Mouse (Mus musculus) stomach, embryonic 16.5 days (tissue): ENCODE measurements around the gene Mboat1. TPM values are rescaled to one million over a fixed set of nuclear protein-coding genes. Genes with fewer than 3 reads are reported as not detected.

ENCODE experiments used
- ATAC-seq: fragments of 200-750 bp; cut with Nextera tagmentation; 2 replicates; pipeline ENCODE4 v1.8.0; 2017; ENCODE audit warnings: moderate number of reproducible peaks, moderate TSS enrichment; ENCODE audit not compliant: insufficient read depth, low FRiP score
- H3K27ac ChIP-seq: fragments of 300-500 bp; sonication (generic); 2 replicates; pipeline ENCODE4 v1.5.1; 2014; ENCODE audit warnings: low read length
- H3K27me3 ChIP-seq: fragments of 300-500 bp; sonication (generic); 2 replicates; pipeline ENCODE4 v1.6.1; 2014; ENCODE audit warnings: low read length, control low read depth, mixed read lengths; ENCODE audit not compliant: control insufficient read depth, insufficient read depth
- H3K36me3 ChIP-seq: fragments of 300-500 bp; sonication (generic); 2 replicates; pipeline ENCODE4 v1.6.1; 2014; ENCODE audit warnings: low read length; ENCODE audit not compliant: control insufficient read depth, insufficient read depth
- H3K4me1 ChIP-seq: fragments of 300-500 bp; sonication (generic); 2 replicates; pipeline ENCODE4 v1.6.1; 2014; ENCODE audit warnings: low read length, control low read depth, mixed read lengths; ENCODE audit not compliant: control insufficient read depth, insufficient read depth
- H3K4me2 ChIP-seq: fragments of 300-500 bp; sonication (generic); 2 replicates; pipeline ENCODE4 v1.6.1; 2014; ENCODE audit warnings: low read depth, low read length, mixed read lengths
- H3K4me3 ChIP-seq: fragments of 300-500 bp; sonication (generic); replicated peaks from 2 replicates; pipeline ENCODE4 v1.5.1; 2014; ENCODE audit warnings: mild to moderate bottlenecking, low read length
- H3K9ac ChIP-seq: fragments of 300-500 bp; sonication (generic); 2 replicates; pipeline ENCODE4 v1.6.1; 2014; ENCODE audit warnings: low read length
- H3K9me3 ChIP-seq: fragments of 300-500 bp; sonication (generic); replicated peaks from 2 replicates; pipeline ENCODE4 v1.6.1; 2016; ENCODE audit warnings: low read length, control low read depth; ENCODE audit not compliant: control insufficient read depth
- WGBS: fragments of 180-500 bp; shearing (Covaris S2); extraction: QIAGEN DNeasy Blood & Tissue Kit; methylation state at CpG from one replicate; pipeline ENCODE4 v1.1.7; 2014; 5-methylcytosine and 5-hydroxymethylcytosine counted together
- polyA plus RNA-seq: library from polyadenylated mRNA; unstranded; fragments of >200 nt; fragmentation: Nextera tagmentation; extraction: Ambion mirVana; gene quantifications from 2 replicates; pipeline ENCODE4 v1.2.1, GENCODE M21; 2015

The Mboat1 gene
- polyA plus RNA-seq, 1 experiment from 2014 or later, result 68.9 TPM

DNA sequence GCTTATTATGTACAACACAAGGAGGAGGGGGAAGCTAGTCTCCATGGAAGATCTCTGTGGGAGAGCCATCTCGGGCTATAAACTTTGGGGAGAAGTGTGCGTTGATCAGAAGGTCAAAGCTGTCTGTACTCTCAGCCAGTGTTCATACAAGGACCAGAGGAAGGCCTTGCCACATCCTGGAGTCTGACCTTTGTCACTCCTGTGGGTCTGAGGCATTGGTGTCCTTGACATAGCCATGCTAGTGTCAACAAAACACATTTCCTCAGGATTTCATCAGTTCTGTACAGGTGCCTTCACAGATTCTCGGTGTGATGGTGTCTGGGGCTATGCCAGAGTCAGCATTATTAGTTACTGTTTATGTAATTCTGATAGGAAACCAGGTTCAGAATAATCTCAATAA, 115.1 kb downstream of the Mboat1 start:
- no peak overlapping the region for H3K4me3 ChIP-seq
- no peak overlapping the region for H3K27ac ChIP-seq
- no peak overlapping the region for H3K4me2 ChIP-seq
- no peaks in the 10 kb centered on the region for H3K27me3 ChIP-seq
- no peaks in the 10 kb centered on the region for H3K36me3 ChIP-seq
- ATAC-seq, result no peak
- 79% methylated on average over 3 of the region's 3 CpGs for WGBS
- no peaks in the 10 kb centered on the region for H3K9me3 ChIP-seq
- no peak overlapping the region for H3K9ac ChIP-seq
- H3K4me1 ChIP-seq, result peaks cover 6% of the 10 kb centered on the region; the same call in 1 of the 2 replicates

DNA sequence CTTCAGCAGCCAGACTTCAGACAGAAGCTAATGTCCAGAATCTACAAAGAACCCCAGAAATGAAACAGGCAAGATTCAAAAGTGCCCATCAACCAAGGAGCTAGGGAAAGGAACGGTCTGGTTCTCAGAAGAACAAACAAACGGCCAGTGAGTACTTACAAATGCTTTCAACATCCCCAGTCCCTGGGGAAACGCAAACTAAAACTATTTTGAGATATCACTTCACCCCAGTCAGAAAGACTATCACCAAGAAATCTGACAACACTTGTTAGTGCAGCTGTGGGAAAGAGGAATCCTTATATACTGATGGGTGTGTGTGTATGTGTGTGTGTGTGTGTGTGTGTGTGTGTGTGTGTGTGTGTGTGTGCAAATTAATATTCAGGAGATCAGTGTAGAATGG, 116.4 kb downstream of the Mboat1 start:
- H3K27me3 ChIP-seq, result no peaks in the 10 kb centered on the region
- no peaks in the 10 kb centered on the region for H3K9me3 ChIP-seq
- peaks cover 6% of the 10 kb centered on the region; the same call in 1 of the 2 replicates for H3K4me1 ChIP-seq
- H3K9ac ChIP-seq, result no peak overlapping the region
- no peak for ATAC-seq
- H3K36me3 ChIP-seq, result no peaks in the 10 kb centered on the region
- WGBS, result 29% methylated on average over 3 of the region's 3 CpGs
- H3K4me2 ChIP-seq, result no peak overlapping the region
- H3K27ac ChIP-seq, result no peak overlapping the region
- no peak overlapping the region for H3K4me3 ChIP-seq

- 47% methylated on average over 5 of the region's 5 CpGs for WGBS
Observed at GRCm38 (mm10) chr13:30253636-30254264, 117.5 kb downstream of the Mboat1 start.

DNA sequence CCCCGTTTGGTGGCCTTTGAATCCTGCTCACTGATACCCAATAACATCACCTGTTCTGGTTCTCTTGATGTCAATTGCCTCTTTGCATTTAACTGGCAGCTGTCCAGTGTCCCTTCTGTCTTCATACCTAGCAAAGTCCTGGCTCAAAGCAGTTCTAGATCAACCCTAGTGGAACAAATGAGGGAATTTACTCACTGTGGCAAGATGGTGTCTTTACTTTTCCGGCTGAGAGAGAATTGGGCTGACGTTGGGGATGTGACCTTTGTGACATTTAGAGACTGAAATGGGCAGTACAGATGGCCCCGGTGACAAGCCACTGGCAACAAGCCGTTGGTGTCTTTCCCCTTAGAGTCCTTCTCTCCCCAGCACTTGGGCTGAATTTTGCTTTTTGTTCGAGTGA, 118.1 kb downstream of the Mboat1 start:
- H3K4me2 ChIP-seq, result no peak overlapping the region
- no peaks in the 10 kb centered on the region for H3K9me3 ChIP-seq
- H3K36me3 ChIP-seq, result no peaks in the 10 kb centered on the region
- 81% methylated on average over 6 of the region's 6 CpGs for WGBS
- ATAC-seq, result no peak
- H3K4me3 ChIP-seq, result no peak overlapping the region
- H3K4me1 ChIP-seq, result peaks cover 6% of the 10 kb centered on the region; the same call in 1 of the 2 replicates
- H3K27ac ChIP-seq, result no peak overlapping the region
- H3K9ac ChIP-seq, result no peak overlapping the region
- H3K27me3 ChIP-seq, result no peaks in the 10 kb centered on the region

More at GRCm38 (mm10) chr13:30253636-30254264, 117.5 kb downstream of the Mboat1 start:
- Histone ChIP-seq H3K9me3 (no peaks in the 10 kb centered on the region), H3K27me3 (no peaks in the 10 kb centered on the region), H3K27ac (no peak overlapping the region), H3K4me3 (no peak overlapping the region), H3K36me3 (no peaks in the 10 kb centered on the region), H3K4me2 (no peak overlapping the region), H3K4me1 (peaks cover 6% of the 10 kb centered on the region; the same call in 1 of the 2 replicates), H3K9ac (no peak overlapping the region)
- no peak for ATAC-seq

- Histone ChIP-seq H3K4me1 (peaks cover 6% of the 10 kb centered on the region; the same call in 1 of the 2 replicates), H3K36me3 (no peaks in the 10 kb centered on the region), H3K9me3 (no peaks in the 10 kb centered on the region), H3K27me3 (no peaks in the 10 kb centered on the region), H3K27ac (no peak overlapping the region), H3K4me2 (no peak overlapping the region), H3K9ac (no peak overlapping the region), H3K4me3 (no peak overlapping the region)
- ATAC-seq, result no peak
- WGBS, result 65% methylated on average over 10 of the region's 10 CpGs
Observed at GRCm38 (mm10) chr13:30258802-30259201, 122.5 kb downstream of the Mboat1 start.

DNA sequence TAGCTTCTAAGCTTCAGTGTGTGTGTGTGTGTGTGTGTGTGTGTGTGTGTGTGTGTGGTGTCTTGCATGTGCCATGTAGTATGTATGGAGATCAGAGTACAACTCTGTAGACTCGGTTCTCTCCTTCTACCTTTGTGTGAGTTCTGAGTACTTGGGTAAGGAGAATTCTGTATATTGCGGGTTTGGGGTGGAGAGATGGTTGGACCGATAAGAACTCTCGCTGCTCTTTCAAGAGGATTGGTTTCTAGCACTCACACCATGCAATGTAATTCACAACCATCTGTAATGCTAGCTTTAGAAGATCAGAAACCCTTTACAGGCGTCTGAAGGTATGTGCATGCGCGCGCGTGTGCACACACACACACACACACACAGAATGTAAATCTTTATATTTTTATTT, 123.0 kb downstream of the Mboat1 start:
- ATAC-seq, result no peak
- 90% methylated on average over 9 of the region's 9 CpGs for WGBS
- Histone ChIP-seq H3K4me1 (0 out of 2 replicates have a peak, but pooled peaks cover 2% of the 10 kb centered on the region), H3K9ac (no peak overlapping the region), H3K27me3 (no peaks in the 10 kb centered on the region), H3K4me2 (no peak overlapping the region), H3K4me3 (no peak overlapping the region), H3K27ac (no peak overlapping the region), H3K36me3 (no peaks in the 10 kb centered on the region), H3K9me3 (no peaks in the 10 kb centered on the region)

- H3K36me3 ChIP-seq, result no peaks in the 10 kb centered on the region
- H3K9ac ChIP-seq, result no peak overlapping the region
- ATAC-seq, result no peak; the same call in 1 of the 2 replicates
- no peaks in the 10 kb centered on the region for H3K9me3 ChIP-seq
- H3K4me1 ChIP-seq, result 0 out of 2 replicates have a peak, but pooled peaks cover 2% of the 10 kb centered on the region
- no peak overlapping the region for H3K27ac ChIP-seq
- no peak overlapping the region for H3K4me2 ChIP-seq
- H3K27me3 ChIP-seq, result no peaks in the 10 kb centered on the region
- WGBS, result 13% methylated on average over 8 of the region's 8 CpGs
- H3K4me3 ChIP-seq, result no peak overlapping the region
Observed at GRCm38 (mm10) chr13:30259912-30260560, 123.7 kb downstream of the Mboat1 start.

GRCm38 (mm10) chr13:30263681-30264080, 127.4 kb downstream of the Mboat1 start:
- Histone ChIP-seq H3K9me3 (no peaks in the 10 kb centered on the region), H3K4me3 (no peak overlapping the region), H3K9ac (no peak overlapping the region), H3K27me3 (no peaks in the 10 kb centered on the region), H3K4me2 (no peak overlapping the region), H3K27ac (no peak overlapping the region), H3K4me1 (0 out of 2 replicates have a peak, but pooled peaks cover 2% of the 10 kb centered on the region), H3K36me3 (no peaks in the 10 kb centered on the region)
- no peak for ATAC-seq
- WGBS, result 84% methylated on average over 2 of the region's 2 CpGs

- Histone ChIP-seq H3K27me3 (no peaks in the 10 kb centered on the region), H3K4me1 (0 out of 2 replicates have a peak, but pooled peaks cover 2% of the 10 kb centered on the region), H3K36me3 (no peaks in the 10 kb centered on the region), H3K4me2 (no peak overlapping the region), H3K27ac (no peak overlapping the region), H3K4me3 (no peak overlapping the region), H3K9me3 (no peaks in the 10 kb centered on the region), H3K9ac (no peak overlapping the region)
- no peak for ATAC-seq
- 74% methylated on average over 12 of the region's 12 CpGs for whole genome bisulfite sequencing
Observed at GRCm38 (mm10) chr13:30264303-30264702, 128.0 kb downstream of the Mboat1 start.
